Mouse (Mus musculus) liver, postnatal 0 days (tissue): ENCODE results near the gene Itgae. TPM values are rescaled to one million over a fixed set of nuclear protein-coding genes. Genes with fewer than 3 reads are reported as not detected.

Experiments
- ATAC-seq: fragments of 200-750 bp; cut with Nextera tagmentation; 2 replicates; pipeline ENCODE4 v1.8.0; 2017; ENCODE audit warnings: mild to moderate bottlenecking, moderate library complexity
- DNase-seq: peaks from one replicate; pipeline ENCODE4 v3.0.0-alpha.2; 2016
- H3K27ac ChIP-seq: fragments of 300-500 bp; sonication (generic); 2 replicates; pipeline ENCODE4 v1.5.1; 2014; ENCODE audit warnings: antibody characterized with exemption, moderate library complexity, mild to moderate bottlenecking, low read depth
- H3K27me3 ChIP-seq: fragments of 300-500 bp; sonication (generic); 2 replicates; pipeline ENCODE4 v1.6.1; 2014; ENCODE audit warnings: low read length, control low read depth, mixed read lengths; ENCODE audit not compliant: insufficient read depth
- H3K36me3 ChIP-seq: fragments of 300-500 bp; sonication (generic); replicated peaks from 2 replicates; pipeline ENCODE4 v1.6.1; 2014; ENCODE audit warnings: mild to moderate bottlenecking, control low read depth, low read length, moderate library complexity, mixed read lengths; ENCODE audit not compliant: insufficient read depth
- H3K4me1 ChIP-seq: fragments of 300-500 bp; sonication (generic); 2 replicates; pipeline ENCODE4 v1.6.1; 2014; ENCODE audit warnings: antibody characterized with exemption, mild to moderate bottlenecking, control low read depth; ENCODE audit not compliant: insufficient read depth
- H3K4me2 ChIP-seq: fragments of 300-500 bp; sonication (generic); 2 replicates; pipeline ENCODE4 v1.6.1; 2014; ENCODE audit warnings: low read depth, mild to moderate bottlenecking, low read length, moderate library complexity, mixed read lengths
- H3K4me3 ChIP-seq: fragments of 300-500 bp; sonication (generic); 2 replicates; pipeline ENCODE4 v1.5.1; 2014; ENCODE audit warnings: low read depth, low read length
- H3K9ac ChIP-seq: fragments of 300-500 bp; sonication (generic); replicated peaks from 2 replicates; pipeline ENCODE4 v1.6.1; 2014; ENCODE audit warnings: mild to moderate bottlenecking, moderate library complexity
- H3K9me3 ChIP-seq: fragments of 300-500 bp; sonication (generic); 2 replicates; pipeline ENCODE4 v1.6.1; 2016; ENCODE audit warnings: mild to moderate bottlenecking, control low read depth, low read length, mixed read lengths
- CTCF ChIP-seq: sonication (generic); IDR thresholded peaks from 2 replicates; pipeline ENCODE4 v1.5.1; 2016; ENCODE audit warnings: antibody characterized with exemption, low read depth
- EP300 ChIP-seq: IDR thresholded peaks from 2 replicates; pipeline ENCODE4 v1.6.1; 2016; ENCODE audit warnings: antibody characterized with exemption, low read depth, mild to moderate bottlenecking
- WGBS: fragments of 180-500 bp; shearing (Covaris S2); extraction: QIAGEN DNeasy Blood & Tissue Kit; methylation state at CpG from one replicate; pipeline ENCODE4 v1.1.7; 2014; ENCODE audit not compliant: insufficient replicate concordance; 5-methylcytosine and 5-hydroxymethylcytosine counted together
- polyA plus RNA-seq: library from polyadenylated mRNA; unstranded; fragments of >200 nt; fragmentation: Nextera tagmentation; extraction: Ambion mirVana; gene quantifications from 2 replicates; pipeline ENCODE4 v1.2.1, GENCODE M21; 2015

Gene Itgae
- polyA plus RNA-seq, 1 experiment from 2014 or later = 0.33 TPM

DNA sequence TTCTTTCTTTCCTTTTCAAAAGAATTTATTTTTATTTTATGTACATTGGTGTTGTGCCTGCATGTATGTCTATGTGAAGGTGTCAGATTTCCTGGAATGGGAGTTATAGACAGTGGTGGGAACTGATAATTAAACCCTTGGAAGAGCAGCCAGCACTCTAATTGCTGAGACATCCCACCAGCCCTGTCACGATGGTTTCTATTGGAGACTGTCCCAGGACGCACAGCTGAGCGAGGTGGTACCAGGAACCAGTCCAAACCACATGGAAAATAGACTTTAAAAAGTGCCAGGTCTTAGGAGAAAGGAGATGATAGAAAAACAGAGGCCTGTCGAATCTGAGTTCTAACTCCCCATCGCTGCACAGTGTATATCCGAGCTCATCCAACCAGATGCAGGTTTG lies 64.7 kb downstream of the Itgae start:
- H3K4me1 ChIP-seq = no peaks in the 10 kb centered on the region
- H3K27me3 ChIP-seq = peaks cover 9% of the 10 kb centered on the region
- DNase-seq (no peak), ATAC-seq (no peak)
- H3K36me3 ChIP-seq = no peaks in the 10 kb centered on the region
- H3K9ac ChIP-seq = no peak overlapping the region
- 71% methylated on average over 6 of the region's 6 CpGs for WGBS
- no peak overlapping the region for H3K27ac ChIP-seq
- no peaks in the 10 kb centered on the region for H3K9me3 ChIP-seq
- no peak overlapping the region for H3K4me3 ChIP-seq
- H3K4me2 ChIP-seq = no peak overlapping the region
- TF ChIP-seq CTCF (no peak), EP300 (no peak)

DNA sequence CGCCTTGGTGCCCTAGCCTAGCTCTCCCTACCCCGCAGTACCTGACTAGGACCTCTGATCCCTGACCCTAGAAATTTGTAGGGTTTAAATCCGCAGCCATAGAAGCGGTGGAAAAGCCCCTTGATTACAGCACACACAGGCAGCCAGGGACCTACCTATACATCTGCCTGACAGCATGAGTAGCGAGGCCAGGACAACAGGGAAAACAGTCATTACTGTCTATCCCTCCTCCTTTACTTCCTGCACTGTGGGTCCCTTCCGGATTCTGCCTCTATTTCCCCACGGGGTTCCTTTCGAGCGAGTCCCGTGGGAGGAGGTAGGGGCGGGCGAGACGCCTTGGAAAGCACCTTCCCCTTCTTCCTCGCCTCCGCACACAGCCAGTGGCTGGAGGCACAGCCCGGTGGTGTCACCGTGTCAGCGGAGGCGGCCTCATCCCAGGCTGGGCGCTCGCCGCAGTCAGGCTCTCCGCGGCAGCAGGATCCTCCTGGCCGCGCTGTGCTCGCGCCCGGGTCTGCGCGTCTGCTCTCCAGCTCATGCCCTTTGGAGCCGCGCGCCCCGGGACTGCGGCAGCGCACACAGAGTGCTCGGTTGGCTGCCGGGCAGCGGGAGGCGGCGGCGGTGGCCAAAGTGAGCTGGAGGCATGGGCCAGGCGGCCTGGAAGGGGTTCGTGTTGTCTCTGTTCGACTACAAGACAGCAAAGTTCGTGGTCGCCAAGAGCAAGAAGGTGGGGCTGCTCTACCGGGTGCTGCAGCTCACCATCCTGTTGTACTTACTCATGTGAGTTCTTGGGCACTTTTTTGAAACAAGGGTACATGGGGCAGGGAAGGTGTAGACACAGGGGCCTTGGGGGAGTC lies 69.8 kb downstream of the Itgae start, which contains the start of gene P2rx5:
P2rx5 (plus strand) TSS at position 465 of the 854 bp plus-strand sequence.
- TF ChIP-seq CTCF (no peak), EP300 (no peak)
- ATAC-seq = peak; percentile 72
- Histone ChIP-seq H3K9me3 (no peaks in the 10 kb centered on the region), H3K27me3 (peaks cover 21% of the 10 kb centered on the region), H3K4me1 (peaks cover 7% of the 10 kb centered on the region; the same call in 1 of the 2 replicates), H3K27ac (no peak within 1 kb of the TSS), H3K36me3 (no peaks in the 10 kb centered on the region), H3K4me2 (peak within 1 kb of the TSS; percentile 73), H3K9ac (0 out of 2 replicates have a peak within 1 kb of the TSS, but pooled peaks have one; percentile 18), H3K4me3 (peak within 1 kb of the TSS; percentile 43)
- WGBS = 4% methylated on average over 45 of the region's 49 CpGs
- DNase-seq = peak; percentile 49

DNA sequence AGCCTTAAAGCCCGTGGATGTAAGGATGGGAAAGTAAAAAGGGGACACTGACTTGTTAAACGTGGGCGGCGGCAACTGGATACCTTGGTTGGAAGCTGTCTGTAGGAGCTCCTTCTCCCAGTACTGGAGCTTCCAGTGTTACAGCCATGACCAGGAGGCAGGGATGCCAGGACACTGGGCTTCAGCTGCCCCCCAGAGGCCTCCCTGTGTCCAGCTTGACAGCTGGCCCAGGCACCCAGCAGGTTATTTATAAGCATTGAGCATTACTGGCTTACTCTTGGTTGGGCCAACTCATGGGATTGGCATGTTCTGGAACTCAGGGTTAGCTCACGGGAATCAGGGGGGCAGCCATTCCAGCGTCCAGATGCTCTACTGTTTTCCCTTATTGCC lies 70.4 kb downstream of the Itgae start:
- peaks cover 7% of the 10 kb centered on the region; the same call in 1 of the 2 replicates for H3K4me1 ChIP-seq
- no peak overlapping the region for H3K27ac ChIP-seq
- 0 out of 2 replicates have a peak, but pooled peaks have one; percentile 40 for ATAC-seq
- no peak for TF ChIP-seq CTCF
- TF ChIP-seq EP300 = no peak
- peak overlapping the region; percentile 73 for H3K4me2 ChIP-seq
- no peak for DNase-seq
- H3K9ac ChIP-seq = no peak overlapping the region
- peaks cover 21% of the 10 kb centered on the region for H3K27me3 ChIP-seq
- H3K9me3 ChIP-seq = no peaks in the 10 kb centered on the region
- H3K36me3 ChIP-seq = no peaks in the 10 kb centered on the region
- H3K4me3 ChIP-seq = peak overlapping the region; percentile 43
- 30% methylated on average over 6 of the region's 6 CpGs for WGBS

DNA sequence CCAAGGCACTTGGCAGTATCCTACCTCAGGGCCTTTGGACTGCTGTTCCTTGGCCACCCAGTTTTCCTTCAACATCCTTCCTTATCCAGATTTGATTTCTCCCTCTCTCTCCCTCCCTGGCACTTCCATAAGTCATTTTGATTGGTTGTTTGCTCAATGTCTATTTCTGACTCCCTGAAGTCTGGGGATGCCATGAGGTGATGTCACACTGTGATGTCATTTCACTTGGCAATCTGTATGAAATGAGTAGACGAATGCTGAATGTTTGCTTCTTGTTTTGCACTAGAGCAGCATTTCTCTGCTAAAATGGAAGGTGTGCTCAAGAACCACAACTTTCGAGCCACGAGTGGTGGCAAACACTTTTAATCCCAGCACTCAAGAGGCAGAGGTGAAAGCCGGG lies 71.2 kb downstream of the Itgae start:
- H3K4me3 ChIP-seq = no peak overlapping the region
- H3K4me2 ChIP-seq = no peak overlapping the region
- no peak for ATAC-seq
- DNase-seq = no peak
- no peaks in the 10 kb centered on the region for H3K36me3 ChIP-seq
- peaks cover 7% of the 10 kb centered on the region; the same call in 1 of the 2 replicates for H3K4me1 ChIP-seq
- peaks cover 21% of the 10 kb centered on the region for H3K27me3 ChIP-seq
- 79% methylated on average over 4 of the region's 4 CpGs for WGBS
- H3K27ac ChIP-seq = no peak overlapping the region
- TF ChIP-seq EP300 (no peak), CTCF (no peak)
- no peak overlapping the region for H3K9ac ChIP-seq
- no peaks in the 10 kb centered on the region for H3K9me3 ChIP-seq

DNA sequence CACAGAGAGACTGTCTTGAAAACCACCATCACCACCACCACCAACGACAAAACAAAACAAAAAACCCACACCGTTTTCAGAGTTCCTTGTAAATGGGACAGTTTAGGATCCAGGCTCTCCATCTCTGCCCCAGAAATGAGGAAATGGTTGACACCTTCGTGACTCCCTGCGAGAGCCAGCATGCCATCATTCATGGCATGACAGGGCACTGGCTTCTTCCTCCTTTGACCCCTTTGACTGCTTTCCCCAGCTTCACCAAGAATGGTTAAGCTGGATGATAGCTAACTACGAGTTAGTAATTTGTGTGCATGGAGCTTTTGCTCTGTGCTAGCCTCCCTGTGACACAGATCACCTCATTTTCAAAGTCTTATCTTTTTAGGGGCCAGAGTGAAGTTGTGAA lies 71.9 kb downstream of the Itgae start:
- DNase-seq = no peak
- Histone ChIP-seq H3K9me3 (no peaks in the 10 kb centered on the region), H3K4me3 (no peak overlapping the region), H3K27me3 (peaks cover 21% of the 10 kb centered on the region), H3K9ac (no peak overlapping the region), H3K36me3 (no peaks in the 10 kb centered on the region), H3K4me1 (peaks cover 7% of the 10 kb centered on the region; the same call in 1 of the 2 replicates), H3K27ac (no peak overlapping the region), H3K4me2 (no peak overlapping the region)
- no peak for TF ChIP-seq CTCF
- TF ChIP-seq EP300 = no peak
- WGBS = 25% methylated on average over 5 of the region's 5 CpGs
- ATAC-seq = no peak

DNA sequence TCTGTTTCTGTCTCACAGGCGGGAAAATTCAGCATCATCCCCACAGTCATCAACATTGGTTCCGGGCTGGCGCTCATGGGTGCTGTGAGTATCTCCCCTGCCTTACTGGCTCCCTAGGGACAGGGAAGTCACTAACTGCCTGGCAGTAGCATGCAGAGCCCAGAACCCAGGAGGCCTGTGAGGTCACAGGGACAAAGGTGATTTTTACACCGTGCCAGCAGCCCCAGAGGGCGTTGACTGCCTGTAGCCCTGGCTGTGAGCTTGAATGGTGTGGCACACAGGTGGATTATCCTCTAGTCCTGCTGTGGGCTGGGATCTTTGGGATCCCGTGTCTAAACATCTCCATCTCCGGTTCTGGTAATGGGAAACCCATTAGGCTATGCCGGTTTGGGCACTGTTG lies 77.7 kb downstream of the Itgae start:
- DNase-seq (peak; percentile 43), ATAC-seq (peak; percentile 68)

More for the DNA sequence above, 77.7 kb downstream of the Itgae start:
- Histone ChIP-seq H3K36me3 (no peaks in the 10 kb centered on the region), H3K9me3 (no peaks in the 10 kb centered on the region), H3K9ac (no peak overlapping the region), H3K27me3 (no peaks in the 10 kb centered on the region), H3K4me2 (no peak overlapping the region), H3K4me1 (peaks cover 7% of the 10 kb centered on the region), H3K4me3 (no peak overlapping the region), H3K27ac (no peak overlapping the region)
- 83% methylated on average over 8 of the region's 8 CpGs for WGBS
- no peak for TF ChIP-seq CTCF
- no peak for TF ChIP-seq EP300
